Mouse (Mus musculus) kidney, postnatal 0 days (tissue): Measurements from ENCODE around the gene Mylk. TPM values are rescaled to one million over a fixed set of nuclear protein-coding genes. Genes with fewer than 3 reads are reported as not detected.
A peak's percentile ranks its signal among the peaks of the same experiment; 100 is the strongest.

ENCODE experiments used
- ATAC-seq: fragments of 200-750 bp; cut with Nextera tagmentation; replicated peaks from 2 replicates; pipeline ENCODE4 v1.8.0; 2017; ENCODE audit warnings: low read depth, moderate number of reproducible peaks, moderate TSS enrichment, moderate library complexity; ENCODE audit not compliant: low FRiP score
- DNase-seq: peaks from one replicate; pipeline ENCODE4 v3.0.0-alpha.2; 2016; ENCODE audit warnings: low spot score
- H3K27ac ChIP-seq: fragments of 300-500 bp; sonication (generic); 2 replicates; pipeline ENCODE4 v1.5.1; 2014; ENCODE audit warnings: mild to moderate bottlenecking
- H3K27me3 ChIP-seq: fragments of 300-500 bp; sonication (generic); 2 replicates; pipeline ENCODE4 v1.6.1; 2014; ENCODE audit warnings: low read length, mixed read lengths; ENCODE audit not compliant: insufficient read depth
- H3K36me3 ChIP-seq: fragments of 300-500 bp; sonication (generic); 2 replicates; pipeline ENCODE4 v1.6.1; 2014; ENCODE audit warnings: low read length, mixed read lengths; ENCODE audit not compliant: insufficient read depth
- H3K4me1 ChIP-seq: fragments of 300-500 bp; sonication (generic); replicated peaks from 2 replicates; pipeline ENCODE4 v1.6.1; 2014; ENCODE audit warnings: antibody characterized with exemption, low read length, mixed read lengths; ENCODE audit not compliant: insufficient read depth
- H3K4me2 ChIP-seq: fragments of 300-500 bp; sonication (generic); 2 replicates; pipeline ENCODE4 v1.6.1; 2014; ENCODE audit warnings: mild to moderate bottlenecking, low read length, moderate library complexity, mixed read lengths
- H3K4me3 ChIP-seq: fragments of 300-500 bp; sonication (generic); replicated peaks from 2 replicates; pipeline ENCODE4 v1.5.1; 2014; ENCODE audit warnings: low read depth, low read length
- H3K9ac ChIP-seq: fragments of 300-500 bp; sonication (generic); 2 replicates; pipeline ENCODE4 v1.6.1; 2014; ENCODE audit warnings: low read depth, low read length
- H3K9me3 ChIP-seq: fragments of 300-500 bp; sonication (generic); replicated peaks from 2 replicates; pipeline ENCODE4 v1.6.1; 2016; ENCODE audit warnings: low read length, inconsistent platforms, mixed read lengths
- CTCF ChIP-seq: IDR thresholded peaks from 2 replicates; pipeline ENCODE4 v1.5.1; 2016; ENCODE audit warnings: antibody characterized with exemption, low read depth, mild to moderate bottlenecking, moderate library complexity
- WGBS: fragments of 180-500 bp; shearing (Covaris S2); extraction: QIAGEN DNeasy Blood & Tissue Kit; methylation state at CpG from one replicate; pipeline ENCODE4 v1.1.7; 2014; 5-methylcytosine and 5-hydroxymethylcytosine counted together
- polyA plus RNA-seq: library from polyadenylated mRNA; unstranded; fragments of >200 nt; fragmentation: Nextera tagmentation; extraction: Ambion mirVana; gene quantifications from 2 replicates; pipeline ENCODE4 v1.2.1, GENCODE M21; 2015

The Mylk gene
- polyA plus RNA-seq, 1 experiment from 2014 or later = 68.5 TPM

DNA sequence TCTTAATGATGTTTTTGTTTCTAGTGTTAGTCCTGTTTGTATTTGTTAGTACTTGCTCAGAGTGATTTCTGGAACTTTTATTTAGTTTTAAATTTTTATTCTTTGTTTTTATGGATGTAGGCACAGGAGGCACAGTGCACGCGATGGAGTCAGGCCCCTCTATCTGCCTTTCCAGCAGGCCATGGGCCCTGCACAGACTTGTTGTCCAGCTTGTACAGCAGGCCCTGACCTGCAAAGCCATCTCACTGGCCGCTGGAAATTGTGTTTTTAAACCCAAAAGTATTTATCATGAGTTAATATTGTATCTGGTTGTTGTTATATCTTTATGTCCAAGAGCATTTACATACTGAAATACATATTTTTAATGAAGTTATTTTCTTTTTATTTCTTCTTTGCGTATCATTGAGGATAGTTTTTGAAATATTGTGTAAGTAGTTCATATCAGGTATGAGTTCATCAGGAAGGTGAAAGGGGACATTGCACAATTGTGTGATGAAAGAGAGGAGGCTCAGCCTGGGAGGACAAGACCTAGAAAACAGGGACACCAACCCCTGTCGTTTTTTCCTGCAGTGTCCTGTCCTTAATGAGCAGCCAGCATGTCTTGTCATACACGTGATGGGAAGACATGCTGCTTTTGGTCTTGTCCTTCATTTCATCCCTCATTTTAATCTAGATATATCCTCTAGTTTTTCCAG lies 301.2 kb downstream of the Mylk start:
- DNase-seq = no peak
- Histone ChIP-seq H3K36me3 (no peaks in the 10 kb centered on the region), H3K27ac (no peak overlapping the region), H3K4me1 (no peaks in the 10 kb centered on the region), H3K27me3 (no peaks in the 10 kb centered on the region), H3K4me2 (no peak overlapping the region), H3K9me3 (no peaks in the 10 kb centered on the region), H3K4me3 (no peak overlapping the region), H3K9ac (no peak overlapping the region)
- WGBS = 85% methylated on average over 6 of the region's 6 CpGs
- no peak for ATAC-seq
- TF ChIP-seq CTCF = no peak

DNA sequence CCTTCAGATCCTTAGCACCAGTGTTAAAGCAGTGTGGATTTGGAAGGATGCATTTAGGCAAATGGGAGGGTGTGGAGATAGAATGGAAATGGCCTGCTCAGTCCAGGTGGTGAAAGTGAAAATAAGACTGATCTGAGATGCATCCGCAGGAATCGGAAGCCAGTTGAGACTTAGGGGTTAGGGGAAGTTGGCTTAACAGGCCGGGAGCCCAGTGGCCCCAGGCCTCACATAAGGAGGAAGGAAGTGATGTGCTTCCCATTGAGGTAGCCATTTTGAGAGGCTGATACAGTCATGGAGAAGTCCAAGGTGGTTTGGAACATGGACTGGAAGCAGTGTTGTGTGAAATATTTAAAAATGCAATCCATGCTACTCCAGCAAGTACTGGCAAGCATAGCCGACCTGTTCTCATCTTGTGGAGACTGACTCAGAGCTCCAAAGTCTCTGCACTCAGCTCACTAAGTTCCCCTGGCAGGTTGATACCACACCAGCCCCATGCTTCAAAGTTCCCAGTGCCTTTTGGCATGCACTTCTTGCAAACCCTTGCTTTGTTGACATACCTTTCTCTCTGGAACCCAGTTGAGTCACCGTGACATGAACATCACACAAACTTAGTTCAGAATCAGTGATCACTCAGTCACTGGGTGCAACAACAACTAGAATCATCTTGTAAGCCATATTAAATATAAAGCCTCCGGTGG lies 302.4 kb downstream of the Mylk start:
- H3K27ac ChIP-seq = no peak overlapping the region
- H3K4me3 ChIP-seq = no peak overlapping the region
- DNase-seq = no peak
- H3K9me3 ChIP-seq = no peaks in the 10 kb centered on the region
- 89% methylated on average over 6 of the region's 6 CpGs for WGBS
- H3K36me3 ChIP-seq = no peaks in the 10 kb centered on the region
- H3K4me2 ChIP-seq = no peak overlapping the region
- ATAC-seq = no peak
- H3K27me3 ChIP-seq = no peaks in the 10 kb centered on the region
- TF ChIP-seq CTCF = no peak
- no peaks in the 10 kb centered on the region for H3K4me1 ChIP-seq
- no peak overlapping the region for H3K9ac ChIP-seq

DNA sequence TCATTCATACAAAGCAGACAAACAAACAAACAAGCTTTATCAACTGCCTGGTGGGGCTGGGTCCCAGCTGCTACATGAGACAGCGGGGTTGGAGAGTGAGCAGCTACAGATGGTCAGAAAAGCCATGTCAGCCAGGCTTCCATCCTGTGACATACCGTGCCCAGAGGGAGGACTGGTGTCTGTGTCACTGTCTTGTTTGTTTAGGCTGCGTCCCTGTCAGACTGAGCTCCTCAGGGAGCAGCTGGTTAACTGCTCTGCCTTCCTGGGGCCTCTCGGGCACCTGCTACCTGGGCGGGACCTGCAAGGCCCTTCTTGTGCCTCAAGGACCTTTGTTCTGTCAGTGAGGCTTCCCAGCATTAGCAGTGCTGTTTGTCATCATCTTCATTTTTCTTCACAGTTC lies 306.1 kb downstream of the Mylk start:
- H3K27me3 ChIP-seq = no peaks in the 10 kb centered on the region
- H3K36me3 ChIP-seq = no peaks in the 10 kb centered on the region
- WGBS = 41% methylated on average over 5 of the region's 5 CpGs
- H3K9me3 ChIP-seq = no peaks in the 10 kb centered on the region
- no peak overlapping the region for H3K9ac ChIP-seq
- ATAC-seq (0 out of 2 replicates have a peak, but pooled peaks have one; percentile 33), DNase-seq (peak; percentile 55)
- TF ChIP-seq CTCF = no peak
- H3K4me3 ChIP-seq = no peak overlapping the region
- no peaks in the 10 kb centered on the region for H3K4me1 ChIP-seq
- H3K27ac ChIP-seq = no peak overlapping the region
- H3K4me2 ChIP-seq = no peak overlapping the region

Other genes starting within 250 kb of the Mylk start
- gene Kalrn, start 171.7 kb upstream of the Mylk start, polyA plus RNA-seq = 19.5 and 20.0 TPM in 2 replicates
- gene Ropn1, start 95.3 kb upstream of the Mylk start, polyA plus RNA-seq = not detected in 2 replicates
- 4.0 and 4.4 TPM in 2 replicates for gene Ccdc14, start 54.6 kb upstream of the Mylk start, polyA plus RNA-seq